Comparison of ENCODE assay signal across 30 mouse cellular contexts in genomic region chr4:117844467-117844866, GRCm38 (mm10). TPM values are rescaled to one million over a fixed set of nuclear protein-coding genes. Genes with fewer than 3 reads are reported as not detected.
"Had no signal": no experiment of that assay in that cellular context is flagged by ENCODE, and none has a peak within 500 bp of the region (broad histone marks: within the 10 kb centered on the region; RNA-seq: fewer than 3 reads in every experiment).

No protein-coding gene starts in this region.

- H3K27ac ChIP-seq: gastrocnemius, adult 2 months; heart, embryonic 10.5 days; hindbrain, embryonic 10.5 days; hindbrain, embryonic 12.5 days; hindbrain, embryonic 14.5 days; intestine, embryonic 15.5 days; kidney, embryonic 15.5 days; layer of hippocampus, adult 2 months; left cerebral cortex, adult 2 months; limb, embryonic 10.5 days; limb, embryonic 12.5 days; liver, embryonic 15.5 days had no signal

- H3K9me3 ChIP-seq: heart, embryonic 10.5 days; heart, embryonic 12.5 days; hindbrain, embryonic 10.5 days; hindbrain, embryonic 12.5 days; intestine, embryonic 15.5 days; kidney, embryonic 15.5 days; limb, embryonic 10.5 days; limb, embryonic 12.5 days; liver, embryonic 13.5 days; liver, embryonic 15.5 days had no signal

- H3K36me3 ChIP-seq: hindbrain, embryonic 10.5 days; hindbrain, embryonic 12.5 days; intestine, embryonic 15.5 days; kidney, embryonic 15.5 days had no signal

- H3K9ac ChIP-seq: heart, embryonic 12.5 days; hindbrain, embryonic 12.5 days; hindbrain, embryonic 14.5 days; intestine, embryonic 15.5 days; kidney, embryonic 15.5 days; limb, embryonic 12.5 days; liver, embryonic 13.5 days; liver, embryonic 15.5 days had no signal

- H3K4me3 ChIP-seq: gastrocnemius, adult 2 months; heart, embryonic 10.5 days; heart, embryonic 12.5 days; hindbrain, embryonic 10.5 days; hindbrain, embryonic 12.5 days; intestine, embryonic 15.5 days; kidney, embryonic 15.5 days; layer of hippocampus, adult 2 months; left cerebral cortex, adult 2 months; limb, embryonic 10.5 days; limb, embryonic 12.5 days; liver, embryonic 13.5 days; liver, embryonic 15.5 days had no signal

- DNase-seq: gastrocnemius, adult 2 months; gastrocnemius, postnatal 10 days; gastrocnemius, postnatal 25 days; heart, adult 18-20 months; heart, postnatal 10 days; heart, postnatal 4 days; kidney, adult 2 months; kidney, adult 9 months; kidney, postnatal 10 days; kidney, postnatal 25 days; kidney, postnatal 4 days; liver; liver, embryonic 13.5 days had no signal

- ATAC-seq: hindbrain, embryonic 16.5 days; inflammation-experienced regulatory T-cells, adult 6 months; intestine, embryonic 15.5 days; intestine, postnatal 0 days had no signal

- H3K27me3 ChIP-seq: hindbrain, embryonic 12.5 days; intestine, embryonic 15.5 days; kidney, embryonic 15.5 days; limb, embryonic 12.5 days; liver, embryonic 13.5 days; liver, embryonic 15.5 days had no signal

- H3K4me2 ChIP-seq: heart, embryonic 12.5 days; hindbrain, embryonic 12.5 days; hindbrain, embryonic 14.5 days; intestine, embryonic 15.5 days; kidney, embryonic 15.5 days; limb, embryonic 12.5 days; liver, embryonic 11.5 days; liver, embryonic 13.5 days; liver, embryonic 15.5 days had no signal

RNA-seq across cellular contexts. Expression of gene Slc6a9, which starts 10.2 kb away (rescaled TPM):
- total RNA-seq: granulocyte monocyte progenitor cell, adult 5-6 weeks had no signal
- polyA plus RNA-seq: inflammation-experienced regulatory T-cells, adult 6 months had no signal

RNA-seq across cellular contexts. Expression of gene Ccdc24, which starts 27.9 kb away (rescaled TPM):
- total RNA-seq: gastrocnemius, postnatal 25 days; granulocyte monocyte progenitor cell, adult 5-6 weeks had no signal
- polyA plus RNA-seq: inflammation-experienced regulatory T-cells, adult 6 months had no signal

RNA-seq across cellular contexts. Expression of gene B4galt2, which starts 38.8 kb away (rescaled TPM):
- total RNA-seq: granulocyte monocyte progenitor cell, adult 5-6 weeks had no signal
- polyA plus RNA-seq: inflammation-experienced regulatory T-cells, adult 6 months had no signal
